Comparison of ENCODE assay signal across 24 mouse cellular contexts in genomic region chr12:8953136-8953535, GRCm38 (mm10). TPM values are rescaled to one million over a fixed set of nuclear protein-coding genes. Genes with fewer than 3 reads are reported as not detected.
DNase-seq lines count a peak whose midpoint lies in the region; ATAC-seq and TF ChIP-seq lines count a peak whose summit lies in the region.
"Had no signal": no experiment of that assay in that cellular context is flagged by ENCODE, and none has a peak within 500 bp of the region (broad histone marks: within the 10 kb centered on the region; RNA-seq: fewer than 3 reads in every experiment).

No protein-coding gene starts in this region.

- H3K9ac ChIP-seq in embryonic facial prominence, embryonic 14.5 days (ENCODE audit: low read depth, low read length), result no peak overlapping the region
- no peak overlapping the region for H3K9ac ChIP-seq in limb, embryonic 14.5 days (ENCODE audit: low read depth, low read length, severe bottlenecking)
- H3K9ac ChIP-seq in liver, postnatal 0 days (replicated peaks), result no peak overlapping the region
- H3K9ac ChIP-seq: embryonic facial prominence, embryonic 15.5 days; heart, embryonic 13.5 days; hindbrain, embryonic 12.5 days had no signal

- H3K9me3 ChIP-seq in embryonic facial prominence, embryonic 14.5 days (ENCODE audit: control insufficient read depth, low read length), result no peaks in the 10 kb centered on the region
- no peaks in the 10 kb centered on the region for H3K9me3 ChIP-seq in limb, embryonic 14.5 days (ENCODE audit: control insufficient read depth, low read length)
- H3K9me3 ChIP-seq in liver, postnatal 0 days (ENCODE audit: low read length), result no peaks in the 10 kb centered on the region
- H3K9me3 ChIP-seq: embryonic facial prominence, embryonic 15.5 days; forebrain, embryonic 10.5 days; heart, embryonic 13.5 days; hindbrain, embryonic 12.5 days had no signal

- H3K4me3 ChIP-seq in embryonic facial prominence, embryonic 14.5 days (ENCODE audit: low read depth, low read length), result no peak overlapping the region
- no peak overlapping the region for H3K4me3 ChIP-seq in limb, embryonic 14.5 days (replicated peaks; ENCODE audit: low read length)
- no peak overlapping the region for H3K4me3 ChIP-seq in liver, postnatal 0 days (ENCODE audit: low read depth, low read length)
- H3K4me3 ChIP-seq: embryonic facial prominence, embryonic 15.5 days; erythroblast, embryonic 14.5 days; forebrain, embryonic 10.5 days; gastrocnemius, adult 2 months; heart, embryonic 13.5 days; hindbrain, embryonic 12.5 days had no signal

- H3K27ac ChIP-seq in embryonic facial prominence, embryonic 14.5 days (replicated peaks; ENCODE audit: low read depth, low read length), result peak overlapping the region; percentile 81; the same call in 1 of the 2 replicates
- H3K27ac ChIP-seq in limb, embryonic 14.5 days (replicated peaks; ENCODE audit: low read depth, low read length), result peak overlapping the region; percentile 83
- no peak overlapping the region for H3K27ac ChIP-seq in liver, postnatal 0 days (ENCODE audit: low read depth)
- H3K27ac ChIP-seq: forebrain, embryonic 10.5 days; gastrocnemius, adult 2 months; heart, embryonic 13.5 days had no signal

- no peaks in the 10 kb centered on the region for H3K27me3 ChIP-seq in embryonic facial prominence, embryonic 14.5 days (replicated peaks; ENCODE audit: control insufficient read depth, insufficient read depth, low read length)
- H3K27me3 ChIP-seq in limb, embryonic 14.5 days (ENCODE audit: control insufficient read depth, insufficient read depth, low read length), result no peaks in the 10 kb centered on the region
- peaks cover 15% of the 10 kb centered on the region for H3K27me3 ChIP-seq in liver, postnatal 0 days (ENCODE audit: insufficient read depth, low read length)
- H3K27me3 ChIP-seq: embryonic facial prominence, embryonic 15.5 days had no signal

- no peak for TF ChIP-seq EP300 in liver, postnatal 0 days (IDR thresholded peaks at IDR 0.05; ENCODE audit: low read depth)

- DNase-seq in heart, adult 11 months, result peak; percentile 27
- DNase-seq in heart, postnatal 4 days, result no peak
- DNase-seq in embryonic facial prominence, embryonic 14.5 days (ENCODE audit: low spot score), result no peak
- DNase-seq in limb, embryonic 14.5 days (ENCODE audit: low spot score), result no peak
- no peak for DNase-seq in ovary, adult 18-20 months (ENCODE audit: low spot score)
- DNase-seq in layer of hippocampus, postnatal 14 days (ENCODE audit: low spot score in 2 of 2), result no peak
- no peak for DNase-seq in liver, postnatal 0 days
- DNase-seq: adrenal gland, adult 8-10 months; adrenal gland, postnatal 36 days; cerebellum, adult 8-10 months; cerebellum, postnatal 36 days; gastrocnemius, adult 2 months; gastrocnemius, postnatal 25 days; heart, postnatal 36 days had no signal

- ATAC-seq in embryonic facial prominence, embryonic 14.5 days (ENCODE audit: low read depth), result no peak
- ATAC-seq in limb, embryonic 14.5 days (ENCODE audit: low FRiP score, low read depth), result no peak
- no peak for ATAC-seq in liver, postnatal 0 days
- ATAC-seq: forebrain, embryonic 14.5 days; hindbrain, embryonic 16.5 days; inflammation-experienced regulatory T-cells, adult 6 months had no signal

- H3K36me3 ChIP-seq in embryonic facial prominence, embryonic 14.5 days (ENCODE audit: control insufficient read depth, insufficient read depth, low read length), result no peaks in the 10 kb centered on the region
- no peaks in the 10 kb centered on the region for H3K36me3 ChIP-seq in limb, embryonic 14.5 days (ENCODE audit: control insufficient read depth, insufficient read depth, low read length)
- no peaks in the 10 kb centered on the region for H3K36me3 ChIP-seq in liver, postnatal 0 days (replicated peaks; ENCODE audit: insufficient read depth, low read length)
- H3K36me3 ChIP-seq: embryonic facial prominence, embryonic 15.5 days; forebrain, embryonic 10.5 days; heart, embryonic 13.5 days; hindbrain, embryonic 12.5 days had no signal

- WGBS in embryonic facial prominence, embryonic 14.5 days, result 50% methylated on average over 10 of the region's 10 CpGs
- 43% methylated on average over 10 of the region's 10 CpGs for WGBS in limb, embryonic 14.5 days
- WGBS in liver, postnatal 0 days (ENCODE audit: insufficient replicate concordance), result 85% methylated on average over 10 of the region's 10 CpGs

- TF ChIP-seq POLR2A in limb, embryonic 14.5 days (IDR thresholded peaks at IDR 0.05; ENCODE audit: borderline replicate concordance, extremely low read depth, insufficient read depth, insufficient read length), result no peak

- 0 out of 2 replicates have a peak, but pooled peaks cover 4% of the 10 kb centered on the region for H3K4me1 ChIP-seq in embryonic facial prominence, embryonic 14.5 days (ENCODE audit: control insufficient read depth, insufficient read depth, low read length)
- peaks cover 11% of the 10 kb centered on the region for H3K4me1 ChIP-seq in limb, embryonic 14.5 days (ENCODE audit: control insufficient read depth, insufficient read depth, low read length)
- peaks cover under 1% of the 10 kb centered on the region; the same call in 1 of the 2 replicates for H3K4me1 ChIP-seq in liver, postnatal 0 days (ENCODE audit: insufficient read depth)

- H3K4me2 ChIP-seq in embryonic facial prominence, embryonic 14.5 days (ENCODE audit: low read depth, low read length), result no peak overlapping the region
- H3K4me2 ChIP-seq in limb, embryonic 14.5 days (replicated peaks; ENCODE audit: low read depth, low read length, severe bottlenecking), result no peak overlapping the region
- H3K4me2 ChIP-seq in liver, postnatal 0 days (ENCODE audit: low read depth, low read length), result no peak overlapping the region
- H3K4me2 ChIP-seq: embryonic facial prominence, embryonic 15.5 days; heart, embryonic 13.5 days; hindbrain, embryonic 12.5 days had no signal

- TF ChIP-seq CTCF in liver, postnatal 0 days (IDR thresholded peaks at IDR 0.05; ENCODE audit: low read depth), result no peak

RNA-seq across cellular contexts. Expression of gene Matn3, which starts 5.4 kb away (rescaled TPM):
- under 1 TPM in 1 of 2 experiments, not detected in 1; 0.09 TPM for total RNA-seq in heart, postnatal 4 days (2021)
- polyA plus RNA-seq in embryonic facial prominence, embryonic 14.5 days (2014; fragmentation: Nextera tagmentation; extraction: Ambion mirVana), result 11.1 and 22.0 TPM in 2 replicates
- 75.9 and 93.4 TPM in 2 replicates for polyA plus RNA-seq in limb, embryonic 14.5 days (2012; rRNA removed)
- 30.3 and 34.3 TPM in 2 replicates for polyA plus RNA-seq in limb, embryonic 14.5 days (2014; fragmentation: Nextera tagmentation; extraction: Ambion mirVana)
- not detected for total RNA-seq in layer of hippocampus, postnatal 14 days (2021)
- not detected in 2 replicates for polyA plus RNA-seq in liver, postnatal 0 days (2015; fragmentation: Nextera tagmentation; extraction: Ambion mirVana)
- total RNA-seq: adrenal gland, adult 8-10 months; adrenal gland, postnatal 36 days; granulocyte monocyte progenitor cell, adult 5-6 weeks; heart, postnatal 36 days; MEL had no signal
- polyA plus RNA-seq: erythroblast, embryonic 14.5 days; inflammation-experienced regulatory T-cells, adult 6 months had no signal

RNA-seq across cellular contexts. Expression of gene Wdr35, which starts 20.6 kb away (rescaled TPM):
- total RNA-seq in heart, postnatal 4 days (2021), result 10 to 100 TPM; 14.9 to 16.7 TPM
- 19.9 and 20.1 TPM in 2 replicates for polyA plus RNA-seq in embryonic facial prominence, embryonic 14.5 days (2014; fragmentation: Nextera tagmentation; extraction: Ambion mirVana)
- 16.7 and 18.8 TPM in 2 replicates for polyA plus RNA-seq in limb, embryonic 14.5 days (2012; rRNA removed)
- 17.8 and 22.3 TPM in 2 replicates for polyA plus RNA-seq in limb, embryonic 14.5 days (2014; fragmentation: Nextera tagmentation; extraction: Ambion mirVana)
- total RNA-seq in layer of hippocampus, postnatal 14 days (2021), result 10 to 100 TPM; 34.7 to 36.0 TPM
- polyA plus RNA-seq in liver, postnatal 0 days (2015; fragmentation: Nextera tagmentation; extraction: Ambion mirVana), result 1.1 and 1.4 TPM in 2 replicates

RNA-seq across cellular contexts. Expression of gene Laptm4a, which starts 31.7 kb away (rescaled TPM):
- total RNA-seq in heart, postnatal 4 days (2021), result 100 to 1,000 TPM; 358 to 362 TPM
- 386 and 396 TPM in 2 replicates for polyA plus RNA-seq in embryonic facial prominence, embryonic 14.5 days (2014; fragmentation: Nextera tagmentation; extraction: Ambion mirVana)
- 619 and 677 TPM in 2 replicates for polyA plus RNA-seq in limb, embryonic 14.5 days (2012; rRNA removed)
- polyA plus RNA-seq in limb, embryonic 14.5 days (2014; fragmentation: Nextera tagmentation; extraction: Ambion mirVana), result 358 and 364 TPM in 2 replicates
- total RNA-seq in layer of hippocampus, postnatal 14 days (2021), result 100 to 1,000 TPM; 227 to 239 TPM
- polyA plus RNA-seq in liver, postnatal 0 days (2015; fragmentation: Nextera tagmentation; extraction: Ambion mirVana), result 125 and 128 TPM in 2 replicates

Comparison
In these comparisons a context has a peak if more than half of its experiments do, and no peak if none do; other contexts are left out.
1. RNA of gene Matn3, which starts 5.4 kb away (polyA plus RNA-seq): 30.3 to 93.4 TPM in limb, embryonic 14.5 days and 11.1 to 22.0 TPM in embryonic facial prominence, embryonic 14.5 days; not detected in liver, postnatal 0 days; every median in the first group is over 10 times any median in the second.